Mouse (Mus musculus) embryo, embryonic 9.5 days (tissue): Measurements from ENCODE around the gene Fbxl13.

ENCODE experiments used
- DNase-seq: peaks from one replicate; pipeline ENCODE4 v3.0.0-alpha.2; 2017; ENCODE audit errors: extremely low spot score

Fbxl13 gene

GRCm38 (mm10) chr5:21645439-21646132 is at the start of gene Fbxl13, which contains the start of gene Armc10:
Gene Fbxl13 (minus strand): TSS chr5:21645634.
Gene Armc10 (plus strand): TSS chr5:21645813.
- peak; percentile 91 for DNase-seq

GRCm38 (mm10) chr5:21694854-21695490 is 49.5 kb upstream of the Fbxl13 start:
- DNase-seq = no peak

- DNase-seq = no peak
Observed at GRCm38 (mm10) chr5:21693372-21693870, 48.0 kb upstream of the Fbxl13 start.

GRCm38 (mm10) chr5:21692230-21692629 is 46.8 kb upstream of the Fbxl13 start:
- no peak for DNase-seq

- DNase-seq = no peak
Observed at GRCm38 (mm10) chr5:21687042-21687441, 41.6 kb upstream of the Fbxl13 start.

GRCm38 (mm10) chr5:21685001-21685400 is 39.6 kb upstream of the Fbxl13 start:
- DNase-seq = no peak

- no peak for DNase-seq
Observed at GRCm38 (mm10) chr5:21683811-21684210, 38.4 kb upstream of the Fbxl13 start.

GRCm38 (mm10) chr5:21680940-21681339 is 35.5 kb upstream of the Fbxl13 start:
- no peak for DNase-seq

GRCm38 (mm10) chr5:21680029-21680428 is 34.6 kb upstream of the Fbxl13 start:
- no peak for DNase-seq

GRCm38 (mm10) chr5:21678363-21678762 is 32.9 kb upstream of the Fbxl13 start:
- DNase-seq = no peak

GRCm38 (mm10) chr5:21677939-21678338 is 32.5 kb upstream of the Fbxl13 start:
- DNase-seq = no peak

- no peak for DNase-seq
Observed at GRCm38 (mm10) chr5:21675494-21675893, 30.1 kb upstream of the Fbxl13 start.

GRCm38 (mm10) chr5:21675019-21675418 is 29.6 kb upstream of the Fbxl13 start:
- no peak for DNase-seq

GRCm38 (mm10) chr5:21673742-21674141 is 28.3 kb upstream of the Fbxl13 start:
- DNase-seq = no peak

GRCm38 (mm10) chr5:21672812-21673635 is 27.6 kb upstream of the Fbxl13 start:
- DNase-seq = peak; percentile 14

GRCm38 (mm10) chr5:21669307-21669706 is 23.9 kb upstream of the Fbxl13 start:
- no peak for DNase-seq

- DNase-seq = no peak
Observed at GRCm38 (mm10) chr5:21667191-21668137, 22.0 kb upstream of the Fbxl13 start.

GRCm38 (mm10) chr5:21663081-21663480 is 17.6 kb upstream of the Fbxl13 start:
- no peak for DNase-seq

GRCm38 (mm10) chr5:21660850-21661249 is 15.4 kb upstream of the Fbxl13 start:
- DNase-seq = no peak

GRCm38 (mm10) chr5:21658623-21659395 is 13.4 kb upstream of the Fbxl13 start:
- DNase-seq = peak; percentile 65
